Mouse (Mus musculus): ENCODE data around the gene Map2k7. TPM values are rescaled to one million over a fixed set of nuclear protein-coding genes. Genes with fewer than 3 reads are reported as not detected.

Gene Map2k7
- polyA plus RNA-seq, 1 experiment from 2014 or later = 30.8 TPM

DNA sequence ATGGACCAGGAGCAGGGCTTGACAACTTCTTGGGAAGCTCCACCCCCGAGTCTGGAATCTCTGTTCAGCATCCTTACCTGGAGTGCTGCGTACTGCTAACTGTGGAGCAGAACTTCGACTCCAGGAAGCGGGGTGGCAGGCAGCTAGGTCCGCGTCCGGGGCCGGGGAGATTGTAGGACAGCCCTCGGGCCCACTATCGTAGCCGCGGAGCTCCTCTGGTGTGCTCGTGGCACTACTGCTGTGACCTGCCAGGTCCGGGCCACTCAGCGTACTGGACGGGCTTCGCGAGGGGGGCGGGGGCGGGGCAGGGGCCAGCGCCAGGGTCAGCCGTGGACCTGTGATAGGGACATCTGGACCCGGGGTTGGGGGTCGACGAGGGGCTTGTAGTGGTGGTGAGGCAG is 25.7 kb upstream of the Map2k7 start:
- Histone ChIP-seq H3K4me2 (peak overlapping the region; percentile 87), H3K27ac (peak overlapping the region; percentile 63), H3K9me3 (no peaks in the 10 kb centered on the region), H3K36me3 (peaks cover 45% of the 10 kb centered on the region), H3K9ac (peak overlapping the region; percentile 93), H3K27me3 (no peaks in the 10 kb centered on the region), H3K4me3 (peak overlapping the region; percentile 50), H3K4me1 (replicated peaks) (peaks cover 64% of the 10 kb centered on the region)
- 2% methylated on average over 25 of the region's 25 CpGs for WGBS
- no peak for ATAC-seq (ENCODE audit: low FRiP score)

- no peaks in the 10 kb centered on the region for H3K27me3 ChIP-seq
- peaks cover 62% of the 10 kb centered on the region for H3K4me1 ChIP-seq (replicated peaks)
- WGBS = 4% methylated on average over 18 of the region's 18 CpGs
- peak; percentile 5 for ATAC-seq (ENCODE audit: low FRiP score)
- H3K27ac ChIP-seq = peak overlapping the region; percentile 63
- no peaks in the 10 kb centered on the region for H3K9me3 ChIP-seq
- peak overlapping the region; percentile 87 for H3K4me2 ChIP-seq
- peak overlapping the region; percentile 93 for H3K9ac ChIP-seq
- peaks cover 40% of the 10 kb centered on the region for H3K36me3 ChIP-seq
- peak overlapping the region; percentile 50 for H3K4me3 ChIP-seq
Measured at GRCm38 (mm10) chr8:4213210-4214005, 25.1 kb upstream of the Map2k7 start.

DNA sequence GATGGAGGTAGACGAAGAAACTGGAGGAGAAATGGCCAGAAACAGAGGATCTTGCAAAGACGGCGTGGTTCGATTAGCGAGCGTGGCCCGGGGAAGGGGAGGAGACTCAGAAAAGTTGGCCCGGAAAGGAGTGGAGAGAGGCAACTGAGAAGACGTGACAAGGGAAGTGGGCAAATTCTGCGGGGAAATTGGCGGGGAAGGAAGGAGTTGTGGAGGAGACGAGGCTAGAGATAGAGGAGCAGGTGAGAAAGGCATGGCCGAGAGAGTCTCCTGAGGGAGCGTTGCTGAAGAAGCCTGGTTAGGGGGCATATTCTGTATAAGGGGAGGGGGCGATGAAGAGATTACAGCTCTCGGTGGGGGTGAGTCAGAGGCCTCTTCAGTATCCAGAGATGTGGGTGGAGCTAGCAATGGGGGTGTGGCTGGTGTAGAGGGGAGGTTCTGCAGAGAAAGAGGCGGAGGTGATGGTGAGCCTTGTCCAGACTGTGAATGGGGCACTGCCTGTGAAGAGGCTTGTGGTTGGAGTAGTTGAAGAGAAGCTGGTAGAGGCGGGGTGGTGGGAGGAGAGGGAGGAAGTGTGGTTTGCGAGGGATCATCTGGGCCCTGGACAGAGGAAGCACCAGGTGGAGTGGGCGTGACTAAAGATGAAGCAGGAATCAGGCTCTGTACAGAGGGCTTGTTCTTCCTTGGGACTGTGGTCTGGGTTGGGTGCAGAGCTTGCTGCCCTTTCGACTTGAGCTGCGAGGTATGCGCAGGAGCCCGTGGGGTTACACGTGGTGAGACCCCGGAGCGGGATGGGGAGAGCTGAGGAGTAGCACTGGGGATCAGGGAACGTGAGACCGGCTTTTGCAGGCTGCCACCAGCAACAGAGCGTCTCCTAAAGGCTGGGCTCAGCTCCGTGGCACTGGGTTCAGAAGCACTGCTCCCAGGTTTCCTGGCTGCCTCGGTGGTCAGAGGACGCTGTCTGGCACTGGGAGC is 24.2 kb upstream of the Map2k7 start:
- Histone ChIP-seq H3K4me3 (peak overlapping the region; percentile 50), H3K36me3 (peaks cover 31% of the 10 kb centered on the region), H3K9me3 (no peaks in the 10 kb centered on the region), H3K27me3 (no peaks in the 10 kb centered on the region), H3K4me1 (replicated peaks) (peaks cover 59% of the 10 kb centered on the region), H3K4me2 (peak overlapping the region; percentile 87), H3K9ac (peak overlapping the region; percentile 93), H3K27ac (peak overlapping the region; percentile 63; the same call in 1 of the 2 replicates)
- no peak for ATAC-seq (ENCODE audit: low FRiP score)
- WGBS = 10% methylated on average over 33 of the region's 33 CpGs

GRCm38 (mm10) chr8:4216296-4216695 is 22.2 kb upstream of the Map2k7 start:
- H3K4me2 ChIP-seq = peak overlapping the region; percentile 87
- H3K27ac ChIP-seq = peak overlapping the region; percentile 97
- H3K36me3 ChIP-seq = peaks cover 12% of the 10 kb centered on the region
- peaks cover 50% of the 10 kb centered on the region for H3K4me1 ChIP-seq (replicated peaks)
- 2% methylated on average over 18 of the region's 18 CpGs for WGBS
- no peaks in the 10 kb centered on the region for H3K9me3 ChIP-seq
- H3K4me3 ChIP-seq = peak overlapping the region; percentile 68
- peak overlapping the region; percentile 93 for H3K9ac ChIP-seq
- ATAC-seq (ENCODE audit: low FRiP score) = peak; percentile 4; the same call in 1 of the 2 replicates
- H3K27me3 ChIP-seq = 0 out of 2 replicates have a peak, but pooled peaks cover 2% of the 10 kb centered on the region

- H3K27ac ChIP-seq = peak within 1 kb of the TSS; percentile 97
- peaks cover 10% of the 10 kb centered on the region for H3K36me3 ChIP-seq
- 0 out of 2 replicates have a peak, but pooled peaks cover 4% of the 10 kb centered on the region for H3K27me3 ChIP-seq
- peak; percentile 93 for ATAC-seq (ENCODE audit: low FRiP score)
- peak within 1 kb of the TSS; percentile 93 for H3K9ac ChIP-seq
- H3K9me3 ChIP-seq = no peaks in the 10 kb centered on the region
- H3K4me2 ChIP-seq = peak within 1 kb of the TSS; percentile 87
- H3K4me1 ChIP-seq (replicated peaks) = peaks cover 45% of the 10 kb centered on the region
- H3K4me3 ChIP-seq = peak within 1 kb of the TSS; percentile 68
- WGBS = 1% methylated on average over 44 of the region's 44 CpGs
Measured at GRCm38 (mm10) chr8:4216791-4217621, 21.5 kb upstream of the Map2k7 start, which contains the start of gene Prr36. Prr36 (minus strand) TSS chr8:4217459.

GRCm38 (mm10) chr8:4219617-4220016 is 18.9 kb upstream of the Map2k7 start:
- Histone ChIP-seq H3K27ac (no peak overlapping the region), H3K4me2 (no peak overlapping the region), H3K36me3 (peaks cover 6% of the 10 kb centered on the region), H3K27me3 (peaks cover 9% of the 10 kb centered on the region; the same call in 1 of the 2 replicates), H3K4me3 (no peak overlapping the region), H3K9ac (no peak overlapping the region), H3K4me1 (replicated peaks) (peaks cover 24% of the 10 kb centered on the region), H3K9me3 (no peaks in the 10 kb centered on the region)
- 96% methylated on average over 3 of the region's 3 CpGs for WGBS
- ATAC-seq (ENCODE audit: low FRiP score) = no peak

DNA sequence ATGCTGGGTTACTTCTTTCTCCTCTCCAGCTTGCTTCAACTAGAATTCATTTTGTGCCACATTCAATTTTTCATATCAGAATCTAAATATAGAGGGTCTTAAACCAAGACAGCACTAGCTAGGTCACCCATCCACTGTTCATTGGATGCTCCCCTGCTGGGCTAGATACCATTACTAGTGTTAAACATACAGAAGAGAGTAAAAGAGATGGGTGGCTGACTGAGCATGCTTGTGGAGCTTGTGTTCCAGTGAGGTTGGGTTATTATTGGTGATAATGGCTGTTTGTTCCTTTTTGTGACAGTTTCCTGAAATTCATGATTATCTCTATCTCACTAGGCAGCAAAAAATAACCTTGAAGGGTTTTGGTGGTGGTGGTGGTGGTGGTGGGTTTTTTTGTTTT is 16.5 kb upstream of the Map2k7 start:
- H3K4me1 ChIP-seq (replicated peaks) = peaks cover 13% of the 10 kb centered on the region
- ATAC-seq (ENCODE audit: low FRiP score) = no peak

GRCm38 (mm10) chr8:4226323-4226722 is 12.2 kb upstream of the Map2k7 start:
- no peak overlapping the region for H3K4me3 ChIP-seq

More for the DNA sequence above, 16.5 kb upstream of the Map2k7 start:
- peaks cover 32% of the 10 kb centered on the region for H3K27me3 ChIP-seq
- H3K9ac ChIP-seq = no peak overlapping the region
- H3K27ac ChIP-seq = no peak overlapping the region
- H3K9me3 ChIP-seq = no peaks in the 10 kb centered on the region
- no peak overlapping the region for H3K4me2 ChIP-seq
- H3K4me3 ChIP-seq = no peak overlapping the region
- no peaks in the 10 kb centered on the region for H3K36me3 ChIP-seq

GRCm38 (mm10) chr8:4226739-4227347 is 11.7 kb upstream of the Map2k7 start, which contains the start of gene Lrrc8e:
Lrrc8e (plus strand) TSS chr8:4226827.
- Histone ChIP-seq H3K27me3 (peaks cover 51% of the 10 kb centered on the region), H3K4me2 (peak within 1 kb of the TSS; percentile 41), H3K9me3 (no peaks in the 10 kb centered on the region), H3K27ac (no peak within 1 kb of the TSS), H3K4me1 (replicated peaks) (peaks cover 6% of the 10 kb centered on the region; the same call in 1 of the 2 replicates), H3K4me3 (peak within 1 kb of the TSS; percentile 12; the same call in 1 of the 2 replicates), H3K36me3 (no peaks in the 10 kb centered on the region), H3K9ac (peak within 1 kb of the TSS; percentile 53; the same call in 1 of the 2 replicates)
- 5% methylated on average over 33 of the region's 33 CpGs for WGBS
- ATAC-seq (ENCODE audit: low FRiP score) = 0 out of 2 replicates have a peak, but pooled peaks have one; percentile 28

More at GRCm38 (mm10) chr8:4226323-4226722, 12.2 kb upstream of the Map2k7 start:
- peak overlapping the region; percentile 53; the same call in 1 of the 2 replicates for H3K9ac ChIP-seq
- ATAC-seq (ENCODE audit: low FRiP score) = 0 out of 2 replicates have a peak, but pooled peaks have one; percentile 36
- H3K27ac ChIP-seq = no peak overlapping the region
- no peaks in the 10 kb centered on the region for H3K9me3 ChIP-seq
- 21% methylated on average over 4 of the region's 4 CpGs for WGBS
- H3K4me1 ChIP-seq (replicated peaks) = peaks cover 6% of the 10 kb centered on the region; the same call in 1 of the 2 replicates
- H3K36me3 ChIP-seq = no peaks in the 10 kb centered on the region
- peaks cover 53% of the 10 kb centered on the region for H3K27me3 ChIP-seq
- peak overlapping the region; percentile 41 for H3K4me2 ChIP-seq

DNA sequence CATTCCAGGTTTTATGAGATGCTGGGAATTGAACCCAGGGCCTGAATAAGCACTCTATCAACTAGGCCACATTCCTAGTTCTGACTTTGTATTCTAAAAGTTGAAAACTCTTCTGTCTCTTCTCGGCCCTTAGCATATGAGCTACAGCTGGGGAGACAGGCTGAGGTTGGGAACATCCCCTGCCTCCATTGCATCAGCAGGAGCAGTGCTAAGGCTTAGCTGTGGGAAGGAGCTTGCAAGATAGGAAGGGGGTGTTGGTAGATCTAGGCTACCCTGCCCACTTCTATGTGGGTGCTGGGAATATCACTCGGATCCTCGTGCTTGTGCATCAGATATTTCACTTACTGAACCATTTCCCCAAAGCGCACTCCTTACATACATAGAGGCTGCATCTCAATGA is 10.6 kb upstream of the Map2k7 start:
- ATAC-seq (ENCODE audit: low FRiP score) = no peak
- H3K27me3 ChIP-seq = peaks cover 51% of the 10 kb centered on the region
- no peaks in the 10 kb centered on the region for H3K36me3 ChIP-seq
- H3K4me2 ChIP-seq = no peak overlapping the region
- H3K4me3 ChIP-seq = no peak overlapping the region
- H3K4me1 ChIP-seq (replicated peaks) = peaks cover 6% of the 10 kb centered on the region; the same call in 1 of the 2 replicates
- no peak overlapping the region for H3K27ac ChIP-seq
- no peaks in the 10 kb centered on the region for H3K9me3 ChIP-seq
- 98% methylated on average over 4 of the region's 4 CpGs for WGBS
- no peak overlapping the region for H3K9ac ChIP-seq

DNA sequence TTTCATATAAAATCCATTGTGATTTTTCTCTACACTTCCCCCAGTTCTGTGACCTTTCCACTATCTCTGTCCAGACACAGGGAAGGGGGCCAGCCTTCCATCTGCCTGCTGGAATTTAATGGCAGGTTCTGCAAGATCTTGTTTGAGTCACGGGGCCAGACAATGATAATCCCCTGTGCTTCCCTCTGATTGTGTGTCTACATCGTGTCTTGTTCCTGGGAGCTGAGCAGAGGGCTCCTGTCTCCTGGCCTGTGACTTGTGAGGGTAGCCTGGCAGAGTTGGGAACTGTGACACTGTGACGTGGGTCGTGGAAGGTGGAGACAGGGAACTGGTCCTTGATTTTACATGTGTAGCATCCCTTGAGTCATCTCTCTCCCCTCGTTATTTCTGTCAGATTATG is 8.8 kb upstream of the Map2k7 start:
- Histone ChIP-seq H3K4me2 (no peak overlapping the region), H3K4me3 (no peak overlapping the region), H3K27me3 (peaks cover 45% of the 10 kb centered on the region), H3K27ac (no peak overlapping the region), H3K36me3 (no peaks in the 10 kb centered on the region), H3K9ac (no peak overlapping the region), H3K4me1 (replicated peaks) (peaks cover 6% of the 10 kb centered on the region; the same call in 1 of the 2 replicates), H3K9me3 (no peaks in the 10 kb centered on the region)
- no peak for ATAC-seq (ENCODE audit: low FRiP score)
- WGBS = 80% methylated on average over 5 of the region's 5 CpGs

All from hindbrain, embryonic 13.5 days (tissue).